Mouse (Mus musculus): ENCODE results near the gene Mpdu1.

The Mpdu1 gene

DNA sequence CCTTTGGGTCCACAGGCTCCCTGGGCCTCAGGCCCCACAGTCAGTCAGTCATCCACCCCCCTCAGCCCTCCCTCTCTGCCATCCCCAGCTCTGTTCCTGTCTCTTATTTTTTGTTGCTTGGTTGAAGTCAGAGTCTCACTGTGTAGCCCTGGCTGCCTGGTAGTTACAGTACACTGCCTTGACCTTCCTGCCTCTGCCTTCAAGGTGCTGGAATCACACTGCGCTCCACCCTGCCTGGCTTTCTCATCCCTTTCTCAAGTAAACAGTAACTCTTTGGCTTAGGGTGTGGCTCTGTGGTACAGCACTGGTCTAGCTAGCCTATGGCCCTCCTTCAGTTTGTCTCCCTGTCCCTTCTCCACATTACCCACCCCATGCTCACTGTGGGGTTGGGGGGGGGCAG, 27.4 kb upstream of the Mpdu1 start:
- no peak for DNase-seq

DNA sequence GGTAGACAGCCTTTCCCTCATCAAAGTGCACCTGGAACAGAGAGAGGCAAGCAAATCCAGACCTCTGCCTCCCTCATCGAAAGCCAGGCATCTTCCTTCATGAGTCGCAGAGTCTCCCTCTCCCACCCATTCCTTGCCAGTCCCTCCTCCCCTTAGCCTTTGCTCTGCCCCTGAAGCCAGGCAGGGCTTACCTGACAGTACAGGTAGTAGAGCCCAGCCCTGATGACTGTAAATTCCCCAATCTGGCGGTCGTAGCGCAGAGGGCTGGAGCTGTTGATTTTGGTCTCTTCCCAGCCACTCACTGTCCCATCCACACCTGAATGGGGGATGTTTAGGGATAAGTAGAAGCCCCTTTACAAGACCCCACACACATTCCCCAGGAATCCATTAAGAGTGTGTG, 24.6 kb upstream of the Mpdu1 start:
- DNase-seq, result no peak

DNA sequence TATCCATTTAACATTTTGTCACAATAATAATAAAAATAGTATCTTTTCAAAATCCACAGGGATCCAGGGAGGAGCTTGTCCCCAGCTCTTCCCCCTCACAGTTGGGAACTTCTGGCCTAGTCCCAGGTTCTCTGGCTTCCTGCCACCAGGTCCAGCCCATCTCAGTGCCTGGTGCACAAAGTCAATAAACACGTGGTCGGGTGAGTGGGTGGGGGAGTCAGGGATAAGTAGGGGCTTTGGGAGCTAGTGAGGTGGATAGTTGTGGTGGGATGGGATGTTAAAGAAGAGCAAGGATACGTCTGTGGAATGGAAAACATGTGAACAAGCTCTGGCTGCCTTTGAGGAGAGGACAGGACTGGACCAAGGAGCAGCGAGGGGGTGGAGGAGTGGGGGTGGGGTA, 23.9 kb upstream of the Mpdu1 start:
- DNase-seq, result no peak

DNA sequence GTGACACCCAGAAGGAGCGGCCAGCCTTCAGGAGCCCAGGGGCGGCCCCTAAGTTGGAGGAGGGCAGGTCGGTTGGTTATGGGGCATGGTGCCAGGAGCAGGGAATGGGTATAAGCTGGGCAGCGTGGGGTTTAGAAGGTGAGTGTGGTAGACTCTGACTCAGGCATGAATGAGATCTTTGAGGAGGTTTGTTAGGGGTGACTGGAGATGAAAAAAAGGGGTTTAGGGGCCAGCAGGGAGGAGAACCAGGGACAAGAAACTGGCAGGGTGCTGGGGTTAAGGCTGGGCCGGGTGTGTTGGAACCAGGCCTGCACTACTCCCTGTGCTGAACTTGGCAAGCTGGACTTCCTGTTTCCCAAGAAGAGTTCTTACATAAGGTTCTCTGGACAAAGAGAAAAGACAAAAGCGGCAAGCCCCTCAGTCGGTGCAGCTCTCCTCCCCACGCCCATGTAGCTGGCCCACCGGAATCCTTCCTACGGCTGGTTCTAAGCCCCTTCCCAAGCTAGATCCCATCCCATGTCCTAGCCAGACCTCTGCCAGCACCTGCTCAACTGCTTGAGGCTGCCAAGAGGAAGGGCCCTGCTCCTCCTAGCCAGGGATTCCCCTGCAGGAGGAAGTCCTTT, 23.2 kb upstream of the Mpdu1 start, which contains the start of gene Tnfsf13:
Gene Tnfsf13 (minus strand): TSS at position 259 of the 623 bp plus-strand sequence.
- no peak for DNase-seq

DNA sequence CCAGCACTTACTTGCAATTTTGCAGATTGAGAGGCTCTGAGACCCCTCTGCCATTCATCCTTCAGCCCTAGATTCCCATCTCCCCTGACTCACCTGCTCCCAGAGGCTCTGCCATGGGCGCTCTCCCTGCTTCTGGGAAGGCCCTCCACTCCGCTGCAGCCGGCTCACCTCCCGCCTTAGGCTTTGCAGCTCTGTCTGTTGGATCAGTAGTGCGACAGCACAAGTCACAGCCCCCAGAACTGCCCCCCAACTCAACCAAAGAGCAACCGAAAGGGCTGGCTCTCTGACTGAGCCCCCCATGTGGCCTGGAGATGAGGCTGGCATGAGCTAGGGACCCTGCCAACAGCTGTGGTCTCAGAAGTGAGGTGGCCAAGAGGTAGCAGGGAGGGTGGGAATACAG, 22.5 kb upstream of the Mpdu1 start:
- no peak for DNase-seq

DNA sequence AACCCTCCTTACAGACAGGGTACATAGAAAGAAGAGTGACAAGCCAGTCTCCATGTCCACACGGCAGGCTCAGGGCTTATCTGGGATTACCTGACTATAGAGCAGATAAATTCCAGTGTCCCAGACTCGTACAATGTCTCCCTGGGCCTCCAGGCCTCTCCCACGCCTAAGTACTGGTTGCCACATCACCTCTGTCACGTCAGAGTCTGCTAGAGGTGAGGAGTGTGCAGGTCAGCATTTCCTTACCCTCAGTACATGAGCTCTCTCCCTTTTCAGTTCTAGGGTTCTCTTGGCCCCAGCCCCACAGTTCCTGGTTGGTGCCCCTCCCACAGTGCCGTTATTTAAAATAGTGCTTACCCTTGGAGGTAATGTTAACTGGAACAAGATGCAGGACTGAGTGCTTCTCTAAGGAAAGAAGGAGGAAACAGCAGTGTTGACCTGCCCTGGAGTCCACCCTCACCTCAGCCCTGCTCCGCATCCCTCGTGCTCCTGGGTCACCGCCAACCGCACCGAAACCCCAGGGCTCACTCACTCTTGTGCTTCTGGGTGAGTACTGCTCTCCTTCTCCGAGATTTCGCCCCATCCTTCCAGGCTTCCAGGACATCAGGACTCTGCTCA, 21.8 kb upstream of the Mpdu1 start:
- DNase-seq, result no peak

DNA sequence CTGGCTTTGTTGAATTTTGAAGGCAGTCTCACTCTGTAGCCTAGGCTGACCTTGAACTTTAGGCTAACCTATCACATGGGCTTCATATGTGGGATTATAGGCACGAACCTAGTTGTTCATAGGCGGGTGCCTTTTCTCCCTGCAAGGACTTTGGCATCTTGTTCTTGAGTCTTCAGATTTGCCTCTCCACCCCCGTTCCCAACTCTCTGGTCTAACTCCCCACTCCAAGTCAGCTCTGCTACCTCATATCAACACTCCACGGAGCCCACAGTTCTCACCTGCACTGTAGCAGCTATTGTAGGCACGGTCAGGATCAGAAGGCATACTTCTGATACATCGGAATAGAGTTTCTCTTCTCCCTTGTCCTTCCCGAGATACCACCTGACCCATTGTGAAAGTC, 21.1 kb upstream of the Mpdu1 start:
- DNase-seq, result no peak

DNA sequence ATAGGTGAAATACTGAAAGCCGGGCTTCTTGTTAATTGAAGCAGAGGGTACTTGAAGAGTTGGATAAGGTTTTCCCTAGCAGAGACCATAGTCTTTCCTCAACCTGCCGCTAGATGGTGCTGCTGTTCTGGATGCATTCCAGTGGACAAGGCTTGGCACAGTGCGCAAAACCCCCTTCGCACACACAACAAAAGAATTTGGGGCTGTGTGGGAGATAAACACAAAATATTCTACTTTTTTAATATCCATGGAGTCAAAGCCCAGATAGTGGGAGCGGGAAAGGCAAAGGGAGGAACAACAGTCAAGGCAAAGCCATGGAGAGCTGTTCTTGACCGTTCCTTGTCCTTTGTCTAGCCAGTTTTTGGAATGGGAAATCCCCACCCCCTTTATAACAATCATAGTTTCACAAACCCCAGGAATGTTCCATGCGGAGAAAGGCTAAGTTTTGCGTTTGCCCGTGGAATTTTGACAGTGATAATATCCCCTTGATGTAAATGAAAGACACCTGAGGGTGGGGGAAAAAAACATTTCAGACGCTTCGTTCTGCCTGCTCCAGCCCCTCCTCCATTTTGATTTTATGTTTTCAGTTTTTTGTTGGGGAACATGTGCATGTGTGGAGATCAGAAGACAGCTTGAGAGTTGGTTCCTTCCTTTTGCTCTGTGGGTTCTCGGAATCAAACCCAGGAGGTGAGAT, 20.5 kb upstream of the Mpdu1 start:
- peak; percentile 93 for DNase-seq

DNA sequence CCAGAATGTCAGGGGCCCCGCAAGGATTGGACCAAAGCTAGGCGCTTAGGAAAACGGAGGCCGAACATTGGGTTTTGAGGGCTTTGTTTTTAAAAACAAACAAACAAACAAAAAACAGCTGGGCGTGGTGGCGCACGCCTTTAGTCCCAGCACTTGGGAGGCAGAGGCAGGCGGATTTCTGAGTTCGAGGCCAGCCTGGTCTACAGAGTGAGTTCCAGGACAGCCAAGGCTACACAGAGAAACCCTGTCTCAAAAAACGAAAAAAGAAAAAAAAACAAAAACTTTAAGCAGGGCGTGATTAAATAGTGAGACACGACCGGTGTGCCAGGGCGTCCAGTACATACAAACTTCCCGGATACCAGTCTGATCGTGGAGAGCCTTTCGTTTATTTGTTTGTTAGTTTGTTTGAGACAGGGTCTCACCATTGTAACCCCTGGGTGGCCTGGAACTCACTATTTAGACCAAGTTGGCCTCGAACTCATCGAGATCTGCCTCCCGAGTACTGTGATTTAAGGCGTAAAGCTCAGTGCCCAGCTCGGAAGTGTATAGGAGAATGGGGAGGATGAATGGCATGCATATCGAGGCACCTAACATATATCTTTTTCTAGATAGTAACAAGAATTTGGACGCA, 19.9 kb upstream of the Mpdu1 start:
- no peak for DNase-seq

DNA sequence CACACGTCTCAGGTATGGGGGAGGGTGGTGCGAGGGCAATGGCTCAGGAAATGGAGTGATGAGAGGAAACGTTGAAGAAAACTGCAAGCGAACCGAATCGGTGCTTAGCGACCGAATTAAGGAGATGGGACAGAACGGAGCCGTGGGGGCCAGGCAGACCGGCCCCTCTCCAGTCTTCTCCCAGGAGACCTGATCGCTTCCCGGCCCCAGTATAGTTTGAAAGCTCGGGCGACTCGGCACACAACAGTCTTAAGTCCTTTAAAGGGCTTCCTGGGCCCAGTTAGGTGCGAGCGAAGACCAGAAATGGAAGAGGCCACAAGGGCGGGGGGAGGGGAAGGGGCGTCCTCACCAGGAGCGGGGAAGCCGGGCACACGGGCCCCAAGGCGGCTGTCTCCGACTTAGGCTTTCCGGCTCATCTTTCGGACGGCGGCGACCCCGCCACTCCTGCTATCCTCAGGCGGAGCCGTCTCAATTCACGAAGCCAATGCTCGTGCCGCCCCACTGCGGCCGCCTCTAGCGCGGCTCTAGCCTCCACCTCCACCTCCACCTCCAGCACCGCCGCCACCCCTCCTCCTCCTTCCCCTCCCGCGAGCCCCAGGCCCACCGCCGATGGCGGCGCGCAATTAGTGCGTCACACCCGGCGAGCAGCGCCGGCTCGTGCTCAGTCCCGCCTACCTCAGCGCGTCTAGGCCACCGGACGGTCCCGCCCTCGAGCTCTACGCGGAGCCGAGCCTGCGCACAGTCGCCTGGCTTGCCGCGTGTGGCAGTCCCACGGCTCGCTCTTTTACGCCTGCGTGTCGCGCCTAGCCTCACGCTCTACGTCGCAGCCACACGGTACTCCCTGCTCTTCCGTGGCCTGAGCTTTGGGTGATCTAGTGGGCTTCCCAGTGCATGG, 19.1 kb upstream of the Mpdu1 start, which contains the start of gene Senp3:
Gene Senp3 (minus strand): TSS at position 771 of the 895 bp plus-strand sequence.
- peak; percentile 99 for DNase-seq

DNA sequence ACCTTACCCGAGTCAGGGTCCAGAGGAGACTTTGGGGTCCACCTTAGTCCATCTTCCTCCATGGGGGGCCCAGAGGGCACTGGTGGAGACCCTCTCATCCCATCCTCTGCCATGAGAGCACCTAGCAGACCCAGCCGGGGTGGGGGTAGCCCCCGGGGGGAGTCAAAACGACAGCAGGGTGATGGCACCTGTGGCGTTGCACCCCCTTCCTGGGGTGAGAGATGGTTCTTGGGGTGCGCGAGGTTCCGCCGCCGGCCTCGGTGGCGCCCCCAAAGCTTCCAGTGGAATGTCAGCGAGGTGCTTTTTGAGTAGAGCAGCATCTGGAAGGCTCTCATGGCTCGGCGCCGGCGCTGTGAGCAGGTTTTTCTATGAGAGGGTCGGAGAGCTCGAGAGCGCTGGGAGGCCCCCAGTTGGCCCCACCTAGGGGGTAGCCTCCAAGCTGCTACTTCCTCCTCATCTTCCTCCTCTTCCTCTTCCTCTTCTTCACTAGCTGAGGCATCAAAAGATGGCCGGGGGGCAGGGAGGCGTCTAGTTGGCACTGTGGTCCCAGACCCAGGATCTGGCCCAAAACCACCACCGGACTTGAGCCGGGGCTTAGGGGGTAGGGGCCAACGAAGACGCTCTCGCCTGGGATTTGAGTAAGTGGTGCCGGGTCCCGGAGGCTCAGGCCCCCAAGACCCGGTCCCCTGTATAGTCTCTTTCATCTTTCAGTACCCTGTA, 17.9 kb upstream of the Mpdu1 start:
- no peak for DNase-seq

DNA sequence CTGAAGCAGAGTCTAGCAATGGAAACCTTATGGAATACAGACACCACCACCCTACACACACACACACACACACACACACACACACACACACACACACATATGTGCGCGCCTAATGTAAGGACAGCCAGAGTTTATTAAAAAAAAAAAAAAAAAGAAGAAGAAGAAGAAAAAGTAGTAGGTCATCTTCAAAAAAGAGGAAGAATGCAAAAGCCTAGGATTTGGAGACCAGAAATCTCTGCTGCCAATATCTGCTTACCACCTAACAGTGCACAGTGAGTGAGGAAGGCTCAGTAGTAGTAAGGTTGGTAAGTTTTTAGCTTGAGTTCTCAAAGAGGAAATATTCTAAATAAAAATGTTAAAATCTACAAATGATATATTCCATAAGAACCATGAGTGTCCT, 16.7 kb upstream of the Mpdu1 start:
- no peak for DNase-seq

DNA sequence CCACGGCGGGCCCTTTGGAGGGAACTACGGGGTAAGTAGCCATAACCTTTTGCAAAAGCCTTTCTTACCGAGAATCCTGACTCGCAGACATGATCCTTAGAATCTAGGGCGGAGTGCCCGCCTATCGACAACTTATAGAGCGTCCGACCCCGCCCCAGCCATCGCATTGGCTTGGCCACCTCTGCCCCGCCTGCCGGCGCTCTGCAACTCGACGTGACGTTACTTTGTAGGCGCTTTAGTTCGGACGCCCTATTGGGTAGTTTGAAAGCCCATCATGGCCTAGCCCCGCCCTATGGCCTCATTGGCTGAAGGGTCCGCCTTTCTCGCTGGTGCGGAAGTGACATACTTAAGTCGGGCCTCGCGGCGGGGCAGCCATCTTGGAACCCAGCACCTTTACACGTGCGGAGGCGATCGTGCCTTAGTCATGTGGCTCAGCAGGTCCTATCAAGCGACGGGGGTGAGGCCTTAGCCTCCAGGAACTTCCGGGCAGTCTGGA, 9.8 kb upstream of the Mpdu1 start, which contains the start of gene Eif4a1:
Gene Eif4a1 (minus strand): TSS at position 213 of the 496 bp plus-strand sequence.
- DNase-seq, result peak; percentile 100

DNA sequence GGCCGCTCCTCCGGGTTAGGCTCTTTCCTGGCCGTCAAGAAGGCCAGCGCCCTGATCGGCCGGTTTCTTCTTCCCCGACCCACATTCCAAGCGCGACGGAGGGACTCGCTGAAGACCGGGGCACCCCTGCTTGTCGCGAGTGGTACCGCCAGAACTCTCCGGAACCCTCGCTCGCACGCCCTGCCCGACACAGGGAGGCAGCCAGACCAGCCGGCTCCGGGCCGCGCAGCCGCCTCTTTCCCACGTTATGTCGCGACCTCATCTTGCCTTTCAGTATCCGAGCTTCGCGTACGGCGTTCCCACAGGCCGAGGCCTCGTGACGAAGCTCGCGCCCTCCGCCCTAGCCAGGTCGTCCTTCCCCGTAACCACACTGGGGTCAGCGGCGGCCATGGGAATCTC, 9.3 kb upstream of the Mpdu1 start:
- no peak for DNase-seq

DNA sequence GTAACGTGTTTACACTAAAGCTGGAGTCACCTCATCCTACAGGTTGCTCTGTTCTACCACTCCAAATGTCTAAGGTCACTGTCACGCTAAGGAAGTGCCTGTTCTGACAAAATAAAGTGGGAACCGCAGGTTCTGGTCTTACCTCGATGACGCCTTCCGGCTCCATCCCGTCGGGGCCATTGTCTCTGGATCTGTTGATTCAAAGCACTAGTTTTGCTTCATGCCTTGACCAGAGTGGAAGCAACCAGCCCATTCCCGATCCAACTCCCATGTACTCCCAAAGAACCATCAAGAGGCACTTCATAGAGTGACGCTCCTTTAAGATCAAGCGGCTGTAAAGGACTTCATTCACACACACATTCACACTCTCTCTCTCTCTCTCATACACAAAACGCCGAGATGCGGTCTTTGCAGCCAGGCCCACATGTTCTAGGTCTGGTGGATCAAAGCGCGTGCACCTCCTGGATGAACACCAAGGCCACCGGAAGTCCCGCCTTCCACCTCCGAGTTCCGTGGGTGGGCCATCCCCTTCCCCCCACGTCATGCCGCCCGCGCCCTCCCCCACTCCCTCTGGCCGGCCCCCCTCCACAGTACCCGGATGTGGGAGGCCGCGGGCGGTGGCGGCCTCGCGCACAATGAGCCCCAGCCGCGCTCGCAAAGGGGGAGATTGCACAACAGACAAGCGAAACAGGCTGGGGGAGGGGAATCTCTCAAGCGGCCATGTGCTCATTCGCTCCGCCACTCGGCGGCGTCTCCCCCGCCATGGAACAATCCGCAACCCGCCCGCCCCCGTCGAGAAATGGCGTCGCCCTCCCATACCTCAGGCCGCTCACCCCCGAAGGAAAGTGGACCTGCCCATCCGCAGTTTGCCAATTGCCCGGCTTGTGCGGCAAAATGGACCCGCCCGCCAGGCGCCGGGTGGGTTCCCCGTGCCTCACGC, 8.6 kb upstream of the Mpdu1 start:
- peak; percentile 96 for DNase-seq

DNA sequence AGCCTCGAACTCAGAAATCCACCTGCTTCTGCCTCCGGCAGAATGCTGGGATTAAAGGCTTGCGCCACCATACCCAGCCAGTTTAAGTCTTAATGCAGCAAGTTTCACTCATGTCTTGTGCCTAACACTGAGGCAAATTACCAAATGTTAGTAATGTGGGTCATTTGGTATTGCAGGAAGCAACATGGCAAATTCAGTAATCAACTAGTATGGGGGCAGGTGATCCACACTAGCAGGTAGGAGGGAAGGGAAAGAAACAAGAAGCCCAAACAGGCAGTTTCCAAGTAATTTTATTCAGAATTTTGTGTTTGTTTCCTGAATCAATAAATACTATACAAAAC, 4.2 kb upstream of the Mpdu1 start:
- no peak for DNase-seq

DNA sequence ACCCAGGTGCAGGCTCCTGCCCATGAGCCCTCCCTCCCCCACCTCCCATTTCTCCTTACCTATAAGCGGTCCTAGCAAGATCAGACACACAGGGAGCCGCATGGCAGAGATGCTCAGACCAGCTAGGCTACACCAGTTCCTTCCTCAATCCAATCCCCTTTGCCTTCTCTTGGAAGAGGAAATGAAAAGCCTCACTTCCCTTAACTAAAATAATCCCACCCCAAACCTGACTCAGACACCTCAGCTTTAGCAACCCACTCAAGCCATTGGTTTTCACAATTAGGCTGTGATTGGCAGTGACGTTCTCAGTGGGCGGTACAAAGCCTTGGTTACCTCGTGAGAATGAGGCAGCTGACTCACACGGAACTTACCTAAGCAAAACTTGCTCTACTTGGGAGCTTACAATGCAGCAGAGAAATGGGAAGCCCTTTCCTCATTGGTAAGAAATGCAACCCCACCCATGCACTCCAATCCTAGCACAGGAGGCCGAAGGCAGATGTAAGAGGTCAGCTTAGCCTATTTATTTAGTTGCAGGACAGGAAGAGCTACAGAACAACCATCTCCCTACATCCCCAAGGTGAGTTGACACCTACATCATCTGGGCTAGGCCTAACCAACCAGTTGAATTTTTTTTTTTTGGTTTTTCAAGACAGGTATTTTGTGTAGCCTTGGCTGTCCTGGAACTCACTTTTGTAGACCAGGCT, 3.7 kb upstream of the Mpdu1 start, which contains the start of gene Cd68:
Gene Cd68 (minus strand): TSS at position 193 of the 704 bp plus-strand sequence.
- peak; percentile 50 for DNase-seq

DNA sequence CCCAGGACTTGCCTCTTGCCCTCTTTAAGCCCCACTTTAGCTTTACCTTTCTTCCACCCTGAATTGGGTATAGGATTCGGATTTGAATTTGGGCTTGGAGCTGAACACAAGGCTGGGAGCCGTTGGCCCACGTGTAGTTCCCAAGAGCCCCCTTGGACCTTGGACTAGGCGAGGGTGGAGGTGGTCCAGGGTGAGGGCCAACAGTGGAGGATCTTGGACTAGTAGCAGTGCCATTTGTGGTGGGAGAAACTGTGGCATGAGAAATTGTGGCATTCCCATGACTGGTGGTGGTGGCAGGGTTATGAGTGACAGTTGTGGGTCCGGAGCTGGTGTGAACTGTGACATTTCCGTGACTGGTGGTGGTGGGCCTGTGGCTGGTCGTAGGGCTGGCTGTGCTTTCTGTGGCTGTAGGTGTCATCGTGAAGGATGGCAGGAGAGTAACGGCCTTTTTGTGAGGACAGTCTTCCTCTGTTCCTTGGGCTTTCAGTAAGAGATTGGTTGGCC, 3.1 kb upstream of the Mpdu1 start:
- no peak for DNase-seq

DNA sequence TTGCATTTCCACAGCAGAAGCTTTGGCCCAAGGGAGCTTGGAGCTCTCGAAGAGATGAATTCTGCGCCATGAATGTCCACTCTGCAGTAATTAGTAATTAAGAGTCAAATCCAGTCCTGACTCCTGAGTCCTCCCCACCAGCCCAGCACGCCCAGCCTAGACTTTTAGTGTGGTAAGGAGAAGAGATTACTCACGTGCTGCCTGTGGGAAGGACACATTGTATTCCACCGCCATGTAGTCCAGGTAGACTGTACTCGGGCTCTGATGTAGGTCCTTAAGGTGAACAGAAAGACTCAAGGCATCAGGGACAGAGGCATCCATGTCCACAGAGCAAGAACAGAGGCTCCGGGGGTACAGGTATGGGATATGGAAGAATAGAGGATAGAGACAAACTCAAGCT, 2.4 kb upstream of the Mpdu1 start:
- no peak for DNase-seq

DNA sequence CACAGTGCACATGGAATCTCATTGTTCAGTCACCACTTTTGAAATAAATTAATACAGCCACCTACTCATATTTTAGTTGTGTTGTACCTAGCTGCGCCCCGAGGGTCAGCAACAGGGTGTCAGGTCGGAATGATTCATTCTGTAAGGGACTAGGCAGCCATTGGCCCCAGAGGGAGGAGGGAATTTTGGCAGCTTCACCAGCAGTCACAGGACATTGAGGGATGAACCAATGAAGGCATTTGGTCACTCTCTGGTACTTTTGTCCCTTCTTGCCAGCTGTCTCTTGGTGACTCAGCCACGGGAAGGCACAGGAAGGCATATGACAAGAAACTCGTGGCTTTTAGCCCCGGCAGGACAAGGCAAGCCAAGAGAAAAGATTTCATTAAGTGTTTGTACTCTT, 1.4 kb upstream of the Mpdu1 start:
- no peak for DNase-seq

Measured in embryo, embryonic 11 days (tissue).